Mouse (Mus musculus) ES-E14 (cell line): ENCODE measurements around the gene Lix1. TPM values are rescaled to one million over a fixed set of nuclear protein-coding genes. Genes with fewer than 3 reads are reported as not detected.

ENCODE experiments used
- DNase-seq: peaks from one replicate; pipeline ENCODE4 v3.0.0-alpha.2; 2013; ENCODE audit warnings: low read depth, low spot score
- H3K27ac ChIP-seq: 2 replicates; pipeline ENCODE4 v1.5.1; 2012; ENCODE audit warnings: low read depth, mild to moderate bottlenecking, low read length, moderate library complexity, mixed read lengths; ENCODE audit not compliant: poor library complexity, insufficient read depth, severe bottlenecking
- H3K36me3 ChIP-seq: 2 replicates; pipeline ENCODE4 v1.6.1; 2012; ENCODE audit warnings: mild to moderate bottlenecking, low read length, moderate library complexity, mixed read lengths; ENCODE audit not compliant: control insufficient read depth, poor library complexity, insufficient read depth, severe bottlenecking
- H3K4me1 ChIP-seq, 2 experiments: fragments of 150-350 bp in 1 of 2; sonication (generic) in 1 of 2; 2 replicates each; pipeline ENCODE4 v1.6.1; 2012; ENCODE audit warnings: low read length in 2 of 2, mild to moderate bottlenecking in 1 of 2, mixed read lengths in 1 of 2; ENCODE audit not compliant: control insufficient read depth in 2 of 2, insufficient read depth in 2 of 2, poor library complexity in 1 of 2
- H3K4me3 ChIP-seq, 2 experiments: fragments of 150-350 bp in 1 of 2; sonication (generic) in 1 of 2; 2 replicates each; pipeline ENCODE4 v1.5.1; 2012; ENCODE audit warnings: low read length in 2 of 2, low read depth in 1 of 2, mild to moderate bottlenecking in 1 of 2, mixed read lengths in 1 of 2; ENCODE audit not compliant: insufficient read depth in 1 of 2, poor library complexity in 1 of 2, severe bottlenecking in 1 of 2
- H3K9ac ChIP-seq: 2 replicates; pipeline ENCODE4 v1.6.1; 2012; ENCODE audit warnings: low read depth, mild to moderate bottlenecking, low read length, mixed read lengths; ENCODE audit not compliant: poor library complexity, insufficient read depth, severe bottlenecking
- H3K9me3 ChIP-seq: fragments of 150-350 bp; sonication (generic); 2 replicates; pipeline ENCODE4 v1.6.1; 2012; ENCODE audit warnings: low read depth, mild to moderate bottlenecking, low read length; ENCODE audit not compliant: control insufficient read depth, insufficient read depth
- CHD2 ChIP-seq: IDR thresholded peaks from 2 replicates; pipeline ENCODE4 v1.6.1; 2014; ENCODE audit warnings: mild to moderate bottlenecking, low read depth, low read length, inconsistent platforms
- HCFC1 ChIP-seq: IDR thresholded peaks from 2 replicates; pipeline ENCODE4 v1.6.1; 2012; ENCODE audit warnings: low read length, inconsistent platforms, borderline replicate concordance; ENCODE audit not compliant: insufficient read depth
- MAFK ChIP-seq: IDR thresholded peaks from 2 replicates; pipeline ENCODE4 v1.6.1; 2014; ENCODE audit warnings: mild to moderate bottlenecking, low read depth, low read length, inconsistent platforms; ENCODE audit not compliant: insufficient read depth
- ZC3H11A ChIP-seq: IDR thresholded peaks from 2 replicates; pipeline ENCODE4 v1.6.1; 2012; ENCODE audit warnings: low read depth, mild to moderate bottlenecking, inconsistent platforms, low read length, borderline replicate concordance
- ZNF384 ChIP-seq: IDR thresholded peaks from 2 replicates; pipeline ENCODE4 v1.6.1; 2012; ENCODE audit warnings: low read depth, low read length, inconsistent platforms
- in situ Hi-C, 2 experiments: fragments of 600-800 bp; cut with MboI; formaldehyde crosslinking; loops; one replicate each; pipeline ENCODE4 v1.15.1; 2025; ENCODE audit warnings: low sequenced_read_pairs in 2 of 2, inconsistent platforms in 1 of 2; ENCODE audit not compliant: unreplicated experiment in 2 of 2
- total RNA-seq: library from RNA; depleted of rRNA; stranded (reverse); fragments of 300-350 nt; gene quantifications from 2 replicates; pipeline ENCODE4 v1.2.3, GENCODE M21; 2012

Gene Lix1
- total RNA-seq, 1 experiment: 2.3 TPM

DNA sequence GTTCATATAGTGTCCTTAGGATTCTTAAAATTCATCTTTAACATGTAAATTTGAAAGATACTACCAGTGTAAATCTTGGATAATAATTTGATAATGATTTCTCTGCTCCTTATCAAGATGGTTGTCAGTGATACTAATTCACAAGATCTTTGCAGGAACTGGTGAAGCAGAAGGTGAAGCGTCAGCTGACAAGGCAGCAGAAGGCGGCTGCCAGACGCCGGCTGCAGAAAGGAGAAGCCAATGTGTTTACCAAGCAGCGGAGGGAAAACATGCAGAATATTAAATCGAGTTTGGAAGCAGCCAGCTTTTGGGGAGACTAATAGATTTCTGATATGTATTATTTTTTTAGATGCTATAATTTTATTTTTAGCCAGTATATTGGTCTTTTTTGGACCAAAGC, 9.2 kb upstream of the Lix1 start:
- no peak for TF ChIP-seq HCFC1
- TF ChIP-seq ZNF384: no peak
- TF ChIP-seq ZC3H11A: no peak
- TF ChIP-seq MAFK: no peak
- no peak for TF ChIP-seq CHD2
- peaks cover 15% of the 10 kb centered on the region for H3K36me3 ChIP-seq
- DNase-seq: no peak
- H3K27ac ChIP-seq: no peak overlapping the region
- no peak overlapping the region for H3K9ac ChIP-seq
- H3K9me3 ChIP-seq: no peaks in the 10 kb centered on the region
- no peak overlapping the region for H3K4me3 ChIP-seq
- in situ Hi-C loops: loop anchor here in 1 of 2 experiments (10.0 kb wide), 1 partner anchor 172 kb away; no protein-coding TSS in a partner anchor
- no peaks in the 10 kb centered on the region; a peak in 1 of 4 replicates for H3K4me1 ChIP-seq

DNA sequence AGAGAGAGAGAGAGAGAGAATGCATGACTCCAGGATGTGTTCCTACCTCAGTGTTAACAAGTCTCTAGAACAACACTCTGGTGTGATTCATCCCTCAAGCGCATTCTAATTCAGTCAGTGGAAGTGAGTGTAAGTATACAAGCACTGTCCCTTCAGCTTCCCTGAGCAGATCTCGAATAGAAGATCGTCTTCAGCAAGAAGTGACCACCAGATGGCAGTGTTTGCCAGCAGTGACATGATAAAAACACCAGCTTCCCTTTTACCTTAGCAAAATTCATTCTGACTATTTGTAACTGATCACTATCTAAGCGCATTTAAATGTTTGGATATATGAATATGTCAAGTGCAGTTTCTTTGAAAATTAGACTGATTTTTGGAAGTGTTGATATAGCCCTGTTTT, 8.1 kb upstream of the Lix1 start:
- DNase-seq: peak; percentile 77
- Histone ChIP-seq H3K27ac (no peak overlapping the region), H3K4me3 (no peak overlapping the region), H3K9me3 (no peaks in the 10 kb centered on the region), H3K9ac (no peak overlapping the region), H3K4me1 (no peaks in the 10 kb centered on the region; a peak in 1 of 4 replicates), H3K36me3 (peaks cover 15% of the 10 kb centered on the region)
- in situ Hi-C loops: loop anchor here in 1 of 2 experiments (10.0 kb wide), 1 partner anchor 170 kb away; no protein-coding TSS in a partner anchor
- TF ChIP-seq CHD2 (no peak), ZNF384 (no peak), ZC3H11A (peak; percentile 92), HCFC1 (no peak), MAFK (no peak)

DNA sequence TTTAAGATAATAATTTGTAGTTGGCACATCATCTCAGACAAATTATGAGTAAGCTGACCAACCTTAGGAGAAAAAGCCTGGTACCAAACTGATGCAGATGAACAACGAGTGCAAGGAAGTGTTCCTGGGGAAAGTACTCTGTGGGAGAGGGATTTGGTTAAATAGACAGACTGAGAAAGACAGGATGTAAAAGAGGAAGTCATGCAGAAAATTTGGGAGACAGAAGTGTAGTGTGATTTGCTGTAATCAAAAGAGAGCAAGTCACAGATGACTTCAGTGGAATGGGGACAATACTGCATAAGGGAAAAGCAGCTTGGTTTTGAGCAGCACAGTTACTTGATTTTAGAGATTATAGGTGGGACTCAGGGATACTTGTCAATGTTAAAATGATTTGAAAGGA, 5.6 kb upstream of the Lix1 start:
- Histone ChIP-seq H3K4me1 (no peaks in the 10 kb centered on the region), H3K36me3 (peaks cover 6% of the 10 kb centered on the region), H3K9me3 (no peaks in the 10 kb centered on the region), H3K27ac (no peak overlapping the region), H3K4me3 (no peak overlapping the region), H3K9ac (no peak overlapping the region)
- DNase-seq: no peak
- in situ Hi-C loops: loop anchor here in 1 of 2 experiments (5.0 to 10.0 kb wide), 2 partner anchors 168 to 250 kb away; no protein-coding TSS in a partner anchor
- TF ChIP-seq ZC3H11A: no peak
- no peak for TF ChIP-seq HCFC1
- no peak for TF ChIP-seq CHD2
- TF ChIP-seq ZNF384: no peak

DNA sequence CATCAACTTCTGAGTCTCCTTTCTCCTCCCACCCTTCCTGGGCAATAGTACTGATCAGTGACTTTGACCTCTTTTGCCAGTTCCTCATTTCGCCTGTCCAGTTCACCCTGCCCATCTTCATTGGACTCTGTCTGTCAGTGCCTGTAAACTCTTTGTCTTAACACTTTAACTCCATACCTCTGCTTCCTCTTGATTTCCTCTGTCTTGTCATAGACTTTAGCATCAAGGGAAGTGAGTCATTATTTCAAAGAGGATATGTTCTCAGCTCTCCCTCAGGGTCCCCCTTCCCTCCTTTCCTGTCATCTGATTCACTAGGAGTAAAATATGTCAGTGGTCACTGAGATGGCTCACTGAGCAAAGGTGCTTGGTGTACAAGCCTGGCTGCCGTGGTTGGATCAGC, 3.8 kb upstream of the Lix1 start:
- TF ChIP-seq ZNF384: no peak
- no peak for TF ChIP-seq CHD2
- no peak for TF ChIP-seq ZC3H11A
- TF ChIP-seq MAFK: no peak
- no peak for TF ChIP-seq HCFC1
- Histone ChIP-seq H3K36me3 (peaks cover 2% of the 10 kb centered on the region; the same call in 1 of the 2 replicates), H3K9ac (no peak overlapping the region), H3K9me3 (no peaks in the 10 kb centered on the region), H3K27ac (no peak overlapping the region), H3K4me1 (no peaks in the 10 kb centered on the region; a peak in 1 of 4 replicates), H3K4me3 (no peak overlapping the region)
- in situ Hi-C loops: loop anchor here in 1 of 2 experiments (5.0 to 10.0 kb wide), 2 partner anchors 166 to 249 kb away; no protein-coding TSS in a partner anchor
- no peak for DNase-seq

DNA sequence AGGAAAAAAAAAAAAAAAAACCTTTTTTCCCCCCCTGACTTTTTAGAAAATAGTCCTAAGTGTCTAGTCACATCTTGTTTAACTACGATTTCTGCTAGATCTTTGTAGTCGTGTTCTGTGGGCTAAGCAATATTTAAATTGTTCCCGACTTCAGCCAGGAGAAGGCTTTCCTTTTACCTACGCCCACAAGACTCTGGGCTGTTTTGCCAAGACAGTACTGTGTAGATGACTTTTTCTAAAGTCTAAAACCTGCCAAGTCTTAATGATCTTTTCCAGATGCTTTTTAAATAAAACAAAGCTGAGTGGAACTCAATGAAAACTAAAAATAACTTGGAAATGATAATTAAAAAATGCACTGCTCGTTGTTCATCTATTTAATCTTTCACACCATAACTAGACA, 566 bp downstream of the Lix1 start:
- H3K4me3 ChIP-seq: no peak overlapping the region
- no peaks in the 10 kb centered on the region for H3K9me3 ChIP-seq
- H3K27ac ChIP-seq: no peak overlapping the region
- H3K4me1 ChIP-seq: peaks cover 0 to 2% of the 10 kb centered on the region in 2 experiments; a peak in 1 of 4 replicates
- in situ Hi-C loops: no loop called here
- no peak for DNase-seq
- no peak overlapping the region for H3K9ac ChIP-seq
- TF ChIP-seq HCFC1: no peak
- H3K36me3 ChIP-seq: no peaks in the 10 kb centered on the region
